Mouse (Mus musculus) hindbrain, embryonic 13.5 days (tissue): ENCODE measurements around the gene Dkkl1. TPM values are rescaled to one million over a fixed set of nuclear protein-coding genes. Genes with fewer than 3 reads are reported as not detected.
A peak's percentile ranks its signal among the peaks of the same experiment; 100 is the strongest.

Experiments
- ATAC-seq: fragments of 200-750 bp; cut with Nextera tagmentation; 2 replicates; pipeline ENCODE4 v1.8.0; 2017; ENCODE audit warnings: moderate TSS enrichment; ENCODE audit not compliant: low FRiP score
- H3K27ac ChIP-seq: fragments of 300-500 bp; sonication (generic); 2 replicates; pipeline ENCODE4 v1.5.1; 2015; ENCODE audit warnings: inconsistent platforms, mild to moderate bottlenecking, moderate library complexity
- H3K27me3 ChIP-seq: fragments of 300-500 bp; sonication (generic); 2 replicates; pipeline ENCODE4 v1.6.1; 2015; ENCODE audit warnings: mild to moderate bottlenecking, inconsistent platforms
- H3K36me3 ChIP-seq: fragments of 300-500 bp; sonication (generic); 2 replicates; pipeline ENCODE4 v1.6.1; 2015; ENCODE audit warnings: mild to moderate bottlenecking, inconsistent platforms
- H3K4me1 ChIP-seq: fragments of 300-500 bp; sonication (generic); replicated peaks from 2 replicates; pipeline ENCODE4 v1.6.1; 2015; ENCODE audit warnings: inconsistent platforms
- H3K4me2 ChIP-seq: fragments of 300-500 bp; sonication (generic); 2 replicates; pipeline ENCODE4 v1.6.1; 2015; ENCODE audit warnings: inconsistent platforms, mild to moderate bottlenecking, moderate library complexity
- H3K4me3 ChIP-seq: fragments of 300-500 bp; sonication (generic); 2 replicates; pipeline ENCODE4 v1.5.1; 2015; ENCODE audit warnings: mild to moderate bottlenecking, inconsistent platforms
- H3K9ac ChIP-seq: fragments of 300-500 bp; sonication (generic); 2 replicates; pipeline ENCODE4 v1.6.1; 2015; ENCODE audit warnings: mild to moderate bottlenecking, inconsistent platforms
- H3K9me3 ChIP-seq: fragments of 300-500 bp; sonication (generic); 2 replicates; pipeline ENCODE4 v1.6.1; 2016; ENCODE audit warnings: inconsistent platforms
- WGBS: fragments of 180-500 bp; shearing (Covaris S2); methylation state at CpG from one replicate; pipeline ENCODE4 v1.1.7; 2015; 5-methylcytosine and 5-hydroxymethylcytosine counted together
- polyA plus RNA-seq: library from polyadenylated mRNA; unstranded; fragments of >200 nt; fragmentation: Nextera tagmentation; extraction: Ambion mirVana; gene quantifications from 2 replicates; pipeline ENCODE4 v1.2.1, GENCODE M21; 2015

Dkkl1 gene
- polyA plus RNA-seq, 1 experiment from 2014 or later: 5.6 TPM

- WGBS: 30% methylated on average over 17 of the region's 17 CpGs
- H3K27ac ChIP-seq: 0 out of 2 replicates have a peak overlapping the region, but pooled peaks have one; percentile 30
- peak overlapping the region; percentile 39; the same call in 1 of the 2 replicates for H3K9ac ChIP-seq
- peak overlapping the region; percentile 9; the same call in 1 of the 2 replicates for H3K4me3 ChIP-seq
- H3K27me3 ChIP-seq: peaks cover 57% of the 10 kb centered on the region
- peaks cover 35% of the 10 kb centered on the region for H3K4me1 ChIP-seq
- H3K4me2 ChIP-seq: peak overlapping the region; percentile 34
- no peaks in the 10 kb centered on the region for H3K9me3 ChIP-seq
- peaks cover 20% of the 10 kb centered on the region; the same call in 1 of the 2 replicates for H3K36me3 ChIP-seq
- ATAC-seq: no peak
These were observed 23.8 kb upstream of the Dkkl1 start for GRCm38 (mm10) chr7:45235656-45236180.

GRCm38 (mm10) chr7:45234922-45235571 lies 23.1 kb upstream of the Dkkl1 start:
- Histone ChIP-seq H3K27me3 (peaks cover 52% of the 10 kb centered on the region), H3K27ac (0 out of 2 replicates have a peak overlapping the region, but pooled peaks have one; percentile 30), H3K4me1 (peaks cover 31% of the 10 kb centered on the region), H3K9ac (peak overlapping the region; percentile 39; the same call in 1 of the 2 replicates), H3K4me2 (peak overlapping the region; percentile 34), H3K36me3 (peaks cover 20% of the 10 kb centered on the region; the same call in 1 of the 2 replicates), H3K4me3 (peak overlapping the region; percentile 9; the same call in 1 of the 2 replicates), H3K9me3 (no peaks in the 10 kb centered on the region)
- peak; percentile 65 for ATAC-seq
- WGBS: 5% methylated on average over 21 of the region's 21 CpGs

- Histone ChIP-seq H3K4me2 (peak overlapping the region; percentile 34), H3K9me3 (no peaks in the 10 kb centered on the region), H3K4me1 (peaks cover 31% of the 10 kb centered on the region), H3K9ac (no peak overlapping the region; the same call in 1 of the 2 replicates), H3K36me3 (peaks cover 25% of the 10 kb centered on the region), H3K27me3 (peaks cover 47% of the 10 kb centered on the region), H3K27ac (no peak overlapping the region), H3K4me3 (no peak overlapping the region)
- ATAC-seq: no peak
- 7% methylated on average over 29 of the region's 29 CpGs for WGBS
These were observed 22.4 kb upstream of the Dkkl1 start for GRCm38 (mm10) chr7:45234333-45234841.

DNA sequence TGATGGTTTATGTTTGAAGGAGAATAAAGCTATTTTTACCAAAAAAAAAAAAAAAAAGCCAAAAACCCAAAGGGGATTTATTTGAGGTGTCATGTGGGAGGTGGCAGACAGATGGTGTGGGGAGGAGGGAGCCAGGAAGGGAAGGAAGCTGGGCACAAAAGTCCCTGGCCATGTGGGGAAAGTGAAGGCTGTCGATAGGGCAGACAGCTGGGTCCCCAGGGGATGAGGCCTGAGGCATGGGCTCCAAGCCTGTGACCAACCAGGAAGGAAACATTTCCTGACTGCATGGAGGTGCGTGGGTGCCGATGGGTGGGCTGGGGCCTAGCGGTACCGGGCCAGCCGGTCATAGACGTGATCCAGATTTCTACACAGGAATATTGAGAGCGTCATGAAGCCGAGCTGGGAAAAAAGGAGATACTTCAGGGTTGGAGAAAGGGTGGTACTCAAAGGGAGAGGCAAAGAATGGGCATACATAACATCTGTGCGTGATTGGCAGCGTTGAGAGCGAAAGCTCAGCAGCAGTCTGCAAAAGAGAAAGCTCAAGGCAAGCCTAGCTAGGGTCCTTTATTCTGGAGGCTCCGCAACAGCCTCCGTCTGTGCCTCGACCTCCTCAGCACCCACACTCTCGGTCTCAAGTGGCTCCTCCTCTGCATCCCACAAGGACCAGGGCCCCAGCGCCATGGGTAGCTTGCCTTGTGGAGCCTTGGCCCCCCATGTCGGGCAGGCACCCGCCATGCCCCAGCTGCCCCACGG lies 21.8 kb upstream of the Dkkl1 start:
- peak overlapping the region; percentile 34 for H3K4me2 ChIP-seq
- H3K9ac ChIP-seq: no peak overlapping the region; the same call in 1 of the 2 replicates
- ATAC-seq: 0 out of 2 replicates have a peak, but pooled peaks have one; percentile 43
- no peak overlapping the region for H3K4me3 ChIP-seq
- H3K9me3 ChIP-seq: no peaks in the 10 kb centered on the region
- H3K27me3 ChIP-seq: peaks cover 41% of the 10 kb centered on the region
- H3K36me3 ChIP-seq: peaks cover 31% of the 10 kb centered on the region
- WGBS: 24% methylated on average over 20 of the region's 20 CpGs
- peaks cover 31% of the 10 kb centered on the region for H3K4me1 ChIP-seq
- no peak overlapping the region for H3K27ac ChIP-seq

- H3K9ac ChIP-seq: peak overlapping the region; percentile 13; the same call in 1 of the 2 replicates
- no peak for ATAC-seq
- WGBS: 73% methylated on average over 13 of the region's 13 CpGs
- H3K4me1 ChIP-seq: peaks cover 31% of the 10 kb centered on the region
- peaks cover 33% of the 10 kb centered on the region for H3K27me3 ChIP-seq
- H3K4me3 ChIP-seq: no peak overlapping the region
- H3K36me3 ChIP-seq: peaks cover 39% of the 10 kb centered on the region
- no peak overlapping the region for H3K4me2 ChIP-seq
- H3K9me3 ChIP-seq: no peaks in the 10 kb centered on the region
- H3K27ac ChIP-seq: no peak overlapping the region
These were observed 20.9 kb upstream of the Dkkl1 start for GRCm38 (mm10) chr7:45232716-45233465.

GRCm38 (mm10) chr7:45231941-45232340 lies 20.0 kb upstream of the Dkkl1 start:
- H3K9ac ChIP-seq: no peak overlapping the region
- H3K36me3 ChIP-seq: peaks cover 41% of the 10 kb centered on the region
- WGBS: 86% methylated on average over 11 of the region's 11 CpGs
- H3K4me2 ChIP-seq: no peak overlapping the region
- no peak overlapping the region for H3K4me3 ChIP-seq
- no peaks in the 10 kb centered on the region for H3K9me3 ChIP-seq
- no peak for ATAC-seq
- peaks cover 30% of the 10 kb centered on the region for H3K27me3 ChIP-seq
- peaks cover 31% of the 10 kb centered on the region for H3K4me1 ChIP-seq
- H3K27ac ChIP-seq: no peak overlapping the region

DNA sequence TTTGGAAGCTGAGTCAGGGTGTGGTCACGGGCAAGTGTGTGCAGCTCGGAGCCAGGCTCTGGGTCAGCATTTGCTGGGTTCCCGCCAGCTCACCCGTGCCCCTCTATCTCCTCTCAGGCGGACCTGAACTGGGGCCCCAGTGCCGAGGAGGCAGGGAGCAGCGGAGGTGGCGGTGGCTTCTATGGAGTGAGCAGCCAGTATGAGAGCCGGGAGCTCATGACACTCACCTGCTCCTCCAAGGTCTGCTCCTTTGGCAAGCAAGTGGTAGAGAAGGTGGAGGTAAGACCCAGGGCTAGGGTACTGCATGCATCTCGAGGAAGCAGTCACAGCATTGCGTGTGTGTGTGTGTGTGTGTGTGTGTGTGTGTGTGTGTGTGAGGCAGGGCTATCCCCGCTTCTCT lies 19.2 kb upstream of the Dkkl1 start:
- no peak overlapping the region for H3K4me3 ChIP-seq
- H3K4me1 ChIP-seq: peaks cover 31% of the 10 kb centered on the region
- no peaks in the 10 kb centered on the region for H3K9me3 ChIP-seq
- peaks cover 49% of the 10 kb centered on the region for H3K36me3 ChIP-seq
- no peak overlapping the region for H3K4me2 ChIP-seq
- WGBS: 91% methylated on average over 12 of the region's 12 CpGs
- no peak overlapping the region for H3K9ac ChIP-seq
- peaks cover 24% of the 10 kb centered on the region for H3K27me3 ChIP-seq
- ATAC-seq: no peak
- H3K27ac ChIP-seq: no peak overlapping the region

GRCm38 (mm10) chr7:45229459-45230203 lies 17.7 kb upstream of the Dkkl1 start:
- no peak overlapping the region for H3K9ac ChIP-seq
- peaks cover 20% of the 10 kb centered on the region for H3K4me1 ChIP-seq
- 90% methylated on average over 7 of the region's 7 CpGs for WGBS
- no peak overlapping the region for H3K27ac ChIP-seq
- peaks cover 11% of the 10 kb centered on the region for H3K27me3 ChIP-seq
- no peak overlapping the region for H3K4me2 ChIP-seq
- no peak overlapping the region for H3K4me3 ChIP-seq
- H3K36me3 ChIP-seq: peaks cover 56% of the 10 kb centered on the region
- H3K9me3 ChIP-seq: no peaks in the 10 kb centered on the region
- ATAC-seq: no peak

GRCm38 (mm10) chr7:45229046-45229445 lies 17.1 kb upstream of the Dkkl1 start:
- H3K36me3 ChIP-seq: peaks cover 56% of the 10 kb centered on the region
- peaks cover 14% of the 10 kb centered on the region for H3K4me1 ChIP-seq
- H3K27me3 ChIP-seq: peaks cover 6% of the 10 kb centered on the region
- WGBS: 96% methylated on average over 8 of the region's 8 CpGs
- H3K4me2 ChIP-seq: no peak overlapping the region
- no peak overlapping the region for H3K4me3 ChIP-seq
- H3K9me3 ChIP-seq: no peaks in the 10 kb centered on the region
- no peak overlapping the region for H3K9ac ChIP-seq
- ATAC-seq: no peak
- H3K27ac ChIP-seq: no peak overlapping the region

GRCm38 (mm10) chr7:45228548-45228947 lies 16.6 kb upstream of the Dkkl1 start:
- 95% methylated on average over 18 of the region's 18 CpGs for WGBS
- peaks cover 9% of the 10 kb centered on the region for H3K4me1 ChIP-seq
- H3K27ac ChIP-seq: no peak overlapping the region
- H3K9ac ChIP-seq: no peak overlapping the region
- no peak overlapping the region for H3K4me2 ChIP-seq
- peaks cover 1% of the 10 kb centered on the region; the same call in 1 of the 2 replicates for H3K27me3 ChIP-seq
- H3K36me3 ChIP-seq: peaks cover 60% of the 10 kb centered on the region
- H3K4me3 ChIP-seq: no peak overlapping the region
- no peaks in the 10 kb centered on the region for H3K9me3 ChIP-seq
- ATAC-seq: no peak

GRCm38 (mm10) chr7:45226421-45226820 lies 14.5 kb upstream of the Dkkl1 start:
- Histone ChIP-seq H3K9me3 (no peaks in the 10 kb centered on the region), H3K9ac (no peak overlapping the region), H3K4me2 (no peak overlapping the region), H3K36me3 (peaks cover 55% of the 10 kb centered on the region), H3K27ac (no peak overlapping the region), H3K4me3 (no peak overlapping the region), H3K27me3 (no peaks in the 10 kb centered on the region), H3K4me1 (peaks cover 6% of the 10 kb centered on the region; the same call in 1 of the 2 replicates)
- 100% methylated on average over 5 of the region's 5 CpGs for WGBS
- no peak for ATAC-seq
